Mouse (Mus musculus) kidney, postnatal 14 days (tissue): ENCODE measurements around the gene Fgfr2.

Experiments
- DNase-seq: peaks from one replicate; pipeline ENCODE4 v3.0.0; 2022; ENCODE audit warnings: mixed read lengths

Fgfr2 gene

DNA sequence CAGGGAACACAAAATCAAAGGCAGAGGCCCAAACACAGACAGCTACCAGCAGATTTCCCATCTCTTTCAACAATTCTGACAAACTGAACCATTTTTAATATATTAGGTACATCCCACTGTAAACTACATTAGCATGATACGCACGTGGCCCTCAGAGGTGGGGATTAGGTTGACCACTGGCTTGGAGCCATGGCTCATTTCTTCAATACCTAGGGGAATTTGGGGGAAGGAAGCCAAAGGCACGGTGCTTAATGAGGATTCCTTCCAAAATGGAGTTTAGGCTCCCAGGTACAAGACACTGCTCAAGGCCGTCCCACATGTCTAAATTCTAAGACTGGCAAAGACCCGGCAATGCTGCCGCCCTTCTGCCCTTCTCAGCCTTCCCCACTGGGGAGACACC, 120.9 kb downstream of the Fgfr2 start:
- no peak for DNase-seq

DNA sequence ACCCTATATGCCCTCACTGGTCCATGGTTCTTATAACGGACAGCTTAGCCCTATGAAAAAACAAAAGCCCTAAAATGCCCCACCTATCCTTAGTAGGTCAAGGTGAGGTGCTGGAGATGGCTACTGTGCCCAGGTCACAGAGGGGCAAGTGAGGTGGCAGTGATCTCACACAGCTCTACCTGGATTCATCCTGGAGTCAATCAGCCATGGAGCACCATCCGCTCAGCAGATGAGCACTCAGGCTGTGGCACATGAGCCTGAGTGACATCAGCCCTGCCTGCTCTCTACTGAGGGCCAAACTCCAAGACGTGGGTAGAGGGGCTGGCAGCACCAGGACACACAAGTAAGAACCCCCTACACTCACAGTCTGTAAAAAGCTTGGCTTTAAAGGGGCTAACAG, 121.8 kb downstream of the Fgfr2 start:
- no peak for DNase-seq

- no peak for DNase-seq
Measured at GRCm38 (mm10) chr7:132999061-132999460, 124.1 kb downstream of the Fgfr2 start.

DNA sequence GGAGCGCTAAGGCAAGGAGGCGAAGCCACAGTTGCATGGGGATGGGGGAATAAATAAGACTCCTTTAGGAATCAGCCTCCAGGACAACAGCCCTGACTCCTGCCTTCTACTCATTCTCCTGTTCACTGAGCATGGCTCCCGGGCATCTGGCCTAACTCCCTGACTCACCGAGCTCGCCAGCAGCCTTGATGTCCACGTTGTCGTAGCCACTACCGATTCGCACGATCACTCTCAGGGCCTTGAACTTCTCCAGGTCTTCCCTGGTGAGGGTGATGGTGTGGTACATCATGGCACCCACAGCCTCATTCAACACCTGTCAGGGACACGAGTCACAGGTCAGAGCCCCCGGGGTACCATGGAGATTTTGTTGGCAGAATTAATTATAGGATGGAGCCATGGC, 124.5 kb downstream of the Fgfr2 start:
- DNase-seq = no peak

DNA sequence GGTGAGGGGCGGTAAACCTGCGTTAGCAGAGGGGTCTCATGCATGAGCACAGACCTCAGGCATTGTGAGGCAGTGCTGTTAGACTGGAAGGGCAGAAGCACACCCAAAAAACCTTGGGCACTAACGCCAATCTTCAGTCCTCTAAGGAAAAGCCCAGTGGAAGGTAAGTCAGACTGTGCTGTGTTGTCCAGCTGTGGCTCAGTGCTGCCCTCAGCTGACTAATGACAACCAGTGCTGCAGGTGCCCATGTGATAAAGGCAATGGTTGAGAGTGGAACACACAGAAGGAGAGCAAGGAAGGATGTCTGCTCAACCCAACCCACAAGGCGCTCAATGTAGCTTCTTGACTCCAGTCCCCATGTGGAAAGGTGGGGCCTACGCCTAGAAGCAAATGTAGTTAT, 126.8 kb downstream of the Fgfr2 start:
- DNase-seq = peak; percentile 44

DNA sequence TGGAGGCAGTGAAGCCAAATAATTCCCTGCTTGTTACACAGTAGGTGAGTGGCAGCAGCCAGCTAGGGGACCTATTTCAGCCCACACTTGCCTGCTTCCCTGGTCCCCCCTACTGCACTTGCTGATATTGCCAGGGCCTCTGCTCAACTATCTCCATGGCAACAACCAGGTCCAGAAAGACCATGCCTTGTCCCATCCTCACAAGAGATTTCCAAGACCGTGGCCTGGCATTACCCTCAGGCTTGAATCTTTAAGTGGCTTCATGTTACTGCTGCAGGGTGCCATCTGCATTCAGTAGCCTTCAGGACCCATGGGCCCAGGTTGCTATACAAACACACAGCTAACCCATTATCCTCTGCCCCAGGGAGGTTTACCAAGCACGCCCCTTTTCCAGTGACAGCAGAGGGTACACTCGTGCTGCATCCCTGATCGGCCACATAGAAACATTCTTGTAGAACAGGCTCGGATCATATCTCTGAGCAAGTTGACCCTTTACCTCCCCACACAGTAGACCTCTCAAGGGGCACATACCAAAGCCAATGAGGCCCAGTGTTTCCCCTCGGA, 128.4 kb downstream of the Fgfr2 start:
- no peak for DNase-seq

DNA sequence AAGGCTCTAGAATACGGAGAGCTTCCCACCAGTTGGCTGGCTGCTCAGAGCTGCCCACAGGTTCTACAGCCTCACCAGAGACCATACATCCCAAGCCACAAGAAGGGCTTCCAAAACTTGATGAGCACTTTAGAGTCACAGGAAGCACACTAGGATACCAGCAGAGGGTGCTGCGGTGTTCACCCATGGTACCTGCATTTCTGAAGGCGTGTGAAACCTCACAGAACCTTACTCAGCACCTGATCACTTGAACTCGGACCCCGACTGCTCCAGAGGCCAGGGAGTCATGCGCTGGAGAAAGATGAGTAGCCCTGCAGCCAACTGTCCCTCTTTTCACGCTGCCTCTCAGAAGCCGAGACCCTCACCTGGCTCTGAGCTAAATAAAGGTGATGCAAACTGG, 129.0 kb downstream of the Fgfr2 start:
- DNase-seq = no peak

GRCm38 (mm10) chr7:132992967-132993615, 130.1 kb downstream of the Fgfr2 start:
- no peak for DNase-seq

DNA sequence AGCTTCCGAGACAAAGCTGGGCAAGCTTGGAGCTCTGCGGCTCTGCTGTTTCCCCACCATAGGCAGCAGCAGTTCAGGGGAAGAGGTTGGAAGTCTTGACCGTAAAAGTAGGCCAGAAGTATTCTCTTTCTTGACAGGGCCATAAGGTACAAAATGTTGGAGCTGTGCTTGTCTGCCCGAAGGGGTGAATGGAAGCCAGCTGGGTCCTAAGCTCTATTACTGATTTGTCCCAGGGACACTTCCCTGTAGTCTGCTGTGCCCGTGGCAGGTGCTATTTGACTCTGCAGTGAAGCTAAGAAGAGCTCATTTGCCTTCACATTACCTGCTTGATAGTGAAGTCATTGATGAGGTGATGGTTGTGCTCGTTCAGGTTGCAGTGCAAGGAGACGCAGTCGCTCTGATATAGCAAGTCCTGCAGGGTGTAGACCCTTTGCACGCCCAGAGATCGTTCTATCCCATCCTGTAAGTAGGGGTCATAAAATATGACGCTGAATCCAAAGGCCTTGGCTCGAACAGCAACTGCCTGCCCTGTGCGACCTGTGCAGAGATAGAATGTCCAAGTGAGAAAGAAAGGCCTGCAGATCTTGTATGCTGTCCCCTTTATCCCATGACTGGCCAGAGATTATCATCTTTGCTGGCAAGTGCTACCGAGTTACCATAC, 131.8 kb downstream of the Fgfr2 start:
- no peak for DNase-seq

- no peak for DNase-seq
Measured at GRCm38 (mm10) chr7:132989839-132990238, 133.3 kb downstream of the Fgfr2 start.

DNA sequence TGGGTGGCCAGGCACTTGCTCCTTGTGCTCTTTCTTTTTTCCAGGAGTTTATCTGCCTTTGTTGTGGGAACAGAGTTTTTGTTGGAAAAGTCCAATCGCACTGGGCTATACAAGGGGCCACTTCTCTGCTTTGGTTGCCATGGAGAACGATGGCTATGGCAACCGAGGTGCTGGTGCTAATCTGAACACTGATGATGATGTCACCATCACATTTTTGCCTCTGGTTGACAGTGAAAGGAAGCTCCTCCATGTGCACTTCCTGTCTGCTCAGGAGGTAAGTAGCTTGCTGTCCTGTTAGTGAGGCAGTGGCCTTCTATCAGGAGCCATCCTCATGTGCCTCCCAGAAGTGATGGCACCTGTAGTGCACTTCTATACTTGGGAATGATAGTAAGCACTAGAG, 140.5 kb downstream of the Fgfr2 start:
- no peak for DNase-seq

DNA sequence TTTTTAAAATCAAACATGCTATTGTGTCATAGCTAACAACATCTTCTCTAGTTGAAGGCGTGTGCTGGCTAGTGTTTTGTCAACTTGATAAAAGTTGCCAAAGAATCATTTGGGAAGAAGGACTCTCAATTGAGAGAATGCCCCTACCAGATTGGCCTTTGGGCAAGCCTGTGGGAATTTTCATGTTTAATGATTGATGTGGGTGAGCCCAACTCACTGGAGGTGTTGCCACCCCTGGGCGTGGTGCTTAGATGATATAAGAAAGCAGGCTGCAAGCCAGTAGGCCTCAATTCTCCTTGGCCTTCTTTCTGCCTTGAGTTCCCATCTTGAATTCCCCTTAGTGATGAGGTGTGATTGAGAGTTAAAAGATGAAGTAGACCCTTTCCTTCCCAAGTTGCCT, 145.2 kb downstream of the Fgfr2 start:
- no peak for DNase-seq

DNA sequence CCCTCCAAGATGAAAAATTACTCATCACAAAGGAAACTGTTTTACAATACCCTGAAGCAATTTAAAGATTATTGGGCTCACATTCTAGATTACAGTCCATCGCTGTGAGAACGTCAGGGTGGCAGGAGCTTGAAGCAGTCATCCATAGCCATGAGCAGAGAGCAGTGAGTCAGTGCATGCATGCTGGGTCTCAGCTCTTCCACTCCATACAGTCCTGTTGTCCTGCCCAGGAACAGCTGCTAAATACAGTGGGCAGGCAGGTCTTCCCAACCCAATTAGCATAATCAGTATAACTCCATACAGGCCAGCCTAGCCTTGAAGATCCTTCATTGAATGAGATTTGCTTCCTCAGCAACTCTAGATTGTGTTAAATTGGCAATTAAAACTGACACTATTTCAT, 147.1 kb downstream of the Fgfr2 start:
- no peak for DNase-seq

DNA sequence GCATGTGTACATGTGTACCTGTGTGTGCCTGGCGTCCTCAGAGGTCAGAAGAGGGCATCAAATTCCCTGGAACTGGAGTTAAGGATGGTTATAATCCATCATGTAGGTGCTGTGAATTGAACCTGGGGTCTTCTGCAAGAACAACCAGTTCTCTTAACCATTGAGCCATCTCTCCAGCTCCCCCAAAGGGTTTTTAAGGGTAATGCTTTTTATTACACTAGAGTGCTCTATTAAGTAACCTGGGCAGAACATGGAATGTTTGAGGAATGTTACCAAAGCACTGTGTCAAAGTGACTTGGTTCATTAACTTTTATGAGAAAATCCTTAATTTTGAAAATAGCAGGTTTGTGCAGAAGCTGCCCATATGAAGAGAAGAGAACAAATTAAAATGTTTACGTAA, 151.1 kb downstream of the Fgfr2 start:
- DNase-seq = no peak

DNA sequence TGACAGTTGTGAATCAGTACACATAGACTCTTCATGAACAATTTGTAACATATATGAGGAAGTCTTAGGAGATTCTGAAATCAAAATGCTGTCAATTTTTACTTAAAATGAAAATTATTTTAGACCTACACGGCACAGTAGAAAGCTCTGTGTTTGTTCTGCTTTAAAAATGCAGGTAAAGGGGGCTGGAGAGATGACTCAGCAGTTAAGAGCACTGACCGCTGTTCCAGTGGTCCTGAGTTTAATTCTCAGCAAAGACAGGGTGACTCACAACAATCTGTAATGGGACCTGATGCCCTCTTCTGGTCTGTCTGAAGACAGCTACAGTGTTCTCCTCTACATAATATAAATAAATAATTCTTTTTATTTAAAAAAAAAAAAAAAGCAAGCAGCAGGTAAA, 157.4 kb downstream of the Fgfr2 start:
- no peak for DNase-seq

- no peak for DNase-seq
Measured at GRCm38 (mm10) chr7:132964395-132964794, 158.8 kb downstream of the Fgfr2 start.

DNA sequence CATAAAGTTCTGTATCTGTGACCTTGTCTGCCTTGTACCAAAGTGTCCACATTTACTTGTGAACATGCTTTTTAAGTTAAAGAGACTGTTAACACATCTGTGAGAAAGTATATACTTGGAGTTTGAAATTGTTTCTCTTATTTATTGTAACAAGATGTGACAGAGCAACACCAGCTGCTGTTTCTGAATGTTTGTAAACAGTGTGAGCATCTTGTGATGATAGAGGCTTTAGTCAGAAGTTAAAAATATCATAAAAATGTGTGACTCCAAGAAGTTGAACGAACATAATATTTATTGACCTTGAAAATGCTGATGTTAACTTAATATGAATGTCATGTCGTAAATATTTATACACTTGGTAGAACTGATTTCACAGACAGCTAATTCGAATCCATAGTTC, 172.5 kb downstream of the Fgfr2 start:
- no peak for DNase-seq

DNA sequence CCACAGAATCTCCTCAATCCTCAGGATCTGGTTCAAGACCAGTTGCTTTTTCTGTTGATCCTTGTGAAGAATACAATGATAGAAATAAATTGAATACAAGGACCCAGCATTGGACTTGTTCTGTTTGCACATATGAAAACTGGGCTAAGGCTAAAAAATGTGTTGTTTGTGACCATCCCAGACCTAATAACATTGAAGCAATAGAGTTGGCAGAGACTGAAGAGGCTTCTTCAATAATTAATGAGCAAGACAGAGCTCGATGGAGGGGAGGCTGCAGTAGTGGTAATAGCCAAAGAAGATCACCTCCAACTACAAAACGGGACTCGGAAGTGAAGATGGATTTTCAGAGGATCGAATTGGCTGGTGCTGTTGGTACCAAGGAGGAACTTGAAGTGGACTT, 173.2 kb downstream of the Fgfr2 start:
- no peak for DNase-seq

GRCm38 (mm10) chr7:132940569-132940968, 182.6 kb downstream of the Fgfr2 start:
- no peak for DNase-seq

DNA sequence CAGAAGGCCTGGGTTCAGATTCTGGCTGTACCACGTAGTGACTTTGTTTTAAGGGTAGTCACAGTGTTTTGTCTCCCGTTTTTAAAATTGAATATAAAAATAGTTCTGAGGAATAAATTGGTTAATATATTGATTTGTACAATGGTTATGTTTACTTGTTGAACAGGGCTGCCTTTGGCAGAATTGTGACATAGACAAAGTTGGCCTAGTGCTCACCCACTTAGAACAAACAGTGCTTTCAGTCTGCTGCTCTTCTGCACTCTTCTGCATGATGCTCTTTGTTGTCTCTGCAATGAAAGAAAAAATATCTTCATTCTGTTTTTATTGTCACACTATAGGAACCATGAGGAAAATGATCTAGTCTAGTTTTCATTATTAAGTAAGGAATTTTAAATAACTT, 184.0 kb downstream of the Fgfr2 start:
- DNase-seq = no peak

DNA sequence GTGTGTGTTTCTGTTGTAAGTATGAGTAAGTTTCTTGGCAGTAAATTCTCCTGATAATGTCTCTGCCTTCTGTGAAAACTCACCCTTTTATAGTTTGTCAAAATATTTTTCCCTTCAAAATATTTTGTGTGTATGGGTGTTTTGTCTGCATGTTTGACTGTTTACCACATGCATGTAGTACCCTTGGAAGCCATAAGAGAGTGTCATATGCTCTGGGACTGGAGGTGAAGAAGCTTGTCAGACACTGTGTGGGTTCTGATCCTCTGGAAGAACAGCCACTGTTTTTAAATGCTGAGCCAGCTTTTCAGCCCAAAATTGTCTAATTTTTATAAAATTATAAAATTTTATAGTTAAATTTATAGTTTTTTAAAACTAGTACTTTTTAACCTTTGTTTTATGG, 188.4 kb downstream of the Fgfr2 start:
- DNase-seq = no peak

GRCm38 (mm10) chr7:132933331-132933730, 189.8 kb downstream of the Fgfr2 start:
- no peak for DNase-seq

DNA sequence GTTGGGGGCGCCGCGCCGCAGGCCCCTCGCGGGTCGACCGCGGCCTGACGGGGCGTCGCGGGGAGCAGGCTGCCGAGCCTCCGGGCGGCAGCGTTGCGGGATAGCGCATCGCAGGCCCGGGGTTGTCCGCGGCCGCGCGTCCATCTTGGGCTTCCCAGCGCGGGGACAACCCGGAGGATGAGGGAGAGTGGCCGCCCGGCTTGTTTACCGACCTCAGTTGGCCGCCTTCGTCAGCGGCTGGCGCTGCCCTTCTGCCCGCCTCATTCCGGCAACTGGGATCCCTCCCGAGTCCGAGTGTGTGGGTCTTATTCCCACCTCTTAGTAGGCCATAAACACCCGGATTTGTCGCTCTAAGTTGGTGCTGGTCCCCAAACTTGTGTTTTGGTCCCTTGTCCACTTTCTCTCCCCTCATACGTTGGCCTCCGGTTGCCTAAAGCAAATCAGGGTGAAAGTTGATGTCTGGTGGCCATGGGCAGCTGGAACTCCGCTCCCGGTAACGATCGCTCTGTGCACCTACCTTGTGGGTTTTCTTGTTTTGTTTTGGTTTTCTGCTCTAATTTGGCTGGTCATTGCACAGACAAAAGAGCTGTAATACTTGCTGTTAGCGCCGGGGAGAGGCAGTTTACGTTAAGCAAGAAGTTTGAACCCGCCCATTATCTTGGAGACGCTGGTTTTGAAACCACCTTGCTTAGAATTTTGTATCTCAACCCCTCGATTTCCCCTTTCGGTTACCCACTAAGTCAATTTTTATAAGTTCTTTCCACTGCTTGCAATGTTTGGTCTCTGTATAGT, 191.4 kb downstream of the Fgfr2 start:
- peak; percentile 66 for DNase-seq
